Mouse (Mus musculus) forebrain, embryonic 15.5 days (tissue): ENCODE data around the gene Rprd1b. TPM values are rescaled to one million over a fixed set of nuclear protein-coding genes. Genes with fewer than 3 reads are reported as not detected.
A peak's percentile ranks its signal among the peaks of the same experiment; 100 is the strongest.

ENCODE experiments used
- ATAC-seq: fragments of 200-750 bp; cut with Nextera tagmentation; replicated peaks from 2 replicates; pipeline ENCODE4 v1.8.0; 2017; ENCODE audit warnings: mild to moderate bottlenecking, moderate TSS enrichment, moderate library complexity
- H3K27ac ChIP-seq: fragments of 300-500 bp; sonication (generic); replicated peaks from 2 replicates; pipeline ENCODE4 v1.5.1; 2015; ENCODE audit warnings: mild to moderate bottlenecking, inconsistent platforms
- H3K27me3 ChIP-seq: fragments of 300-500 bp; sonication (generic); 2 replicates; pipeline ENCODE4 v1.6.1; 2015; ENCODE audit warnings: inconsistent platforms
- H3K36me3 ChIP-seq: fragments of 300-500 bp; sonication (generic); 2 replicates; pipeline ENCODE4 v1.6.1; 2015; ENCODE audit warnings: mild to moderate bottlenecking, inconsistent platforms
- H3K4me1 ChIP-seq: fragments of 300-500 bp; sonication (generic); 2 replicates; pipeline ENCODE4 v1.6.1; 2015; ENCODE audit warnings: inconsistent platforms
- H3K4me2 ChIP-seq: fragments of 300-500 bp; sonication (generic); replicated peaks from 2 replicates; pipeline ENCODE4 v1.6.1; 2015; ENCODE audit warnings: mild to moderate bottlenecking, inconsistent platforms
- H3K4me3 ChIP-seq: fragments of 300-500 bp; sonication (generic); 2 replicates; pipeline ENCODE4 v1.5.1; 2015; ENCODE audit warnings: mild to moderate bottlenecking, inconsistent platforms
- H3K9ac ChIP-seq: fragments of 300-500 bp; sonication (generic); replicated peaks from 2 replicates; pipeline ENCODE4 v1.6.1; 2015; ENCODE audit warnings: mild to moderate bottlenecking, inconsistent platforms
- H3K9me3 ChIP-seq: fragments of 300-500 bp; sonication (generic); 2 replicates; pipeline ENCODE4 v1.6.1; 2016; ENCODE audit warnings: inconsistent platforms
- WGBS: fragments of 180-500 bp; shearing (Covaris S2); methylation state at CpG from one replicate; pipeline ENCODE4 v1.1.7; 2015; ENCODE audit warnings: mixed read lengths; 5-methylcytosine and 5-hydroxymethylcytosine counted together
- polyA plus RNA-seq: library from polyadenylated mRNA; unstranded; fragments of >200 nt; fragmentation: Nextera tagmentation; extraction: Ambion mirVana; gene quantifications from 2 replicates; pipeline ENCODE4 v1.2.1, GENCODE M21; 2015

The Rprd1b gene
- polyA plus RNA-seq, 1 experiment from 2014 or later, result 44.1 TPM

DNA sequence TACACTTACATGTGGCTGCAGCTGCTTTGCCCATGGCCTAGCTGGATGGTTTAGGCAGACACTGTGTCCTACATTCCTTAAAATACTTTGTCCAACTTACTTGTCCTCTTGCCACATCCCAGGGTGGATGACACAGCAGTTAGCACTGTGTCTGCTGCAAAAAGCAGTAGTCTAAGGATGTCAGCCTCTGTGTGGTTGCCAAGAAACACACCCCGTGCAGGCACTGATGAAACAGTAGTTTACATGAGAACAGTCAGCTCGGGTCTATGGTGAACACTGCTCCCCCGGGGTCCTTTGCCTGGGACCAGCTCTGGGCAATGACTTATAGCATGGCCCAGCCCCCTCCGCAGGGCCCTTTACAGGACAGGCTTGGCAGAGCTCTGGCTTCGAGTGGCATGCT, 65.0 kb downstream of the Rprd1b start:
- Histone ChIP-seq H3K36me3 (no peaks in the 10 kb centered on the region), H3K4me3 (no peak overlapping the region), H3K9ac (no peak overlapping the region), H3K27me3 (no peaks in the 10 kb centered on the region), H3K27ac (no peak overlapping the region), H3K4me1 (no peaks in the 10 kb centered on the region), H3K4me2 (no peak overlapping the region), H3K9me3 (no peaks in the 10 kb centered on the region)
- 55% methylated on average over 5 of the region's 5 CpGs for WGBS
- no peak for ATAC-seq

DNA sequence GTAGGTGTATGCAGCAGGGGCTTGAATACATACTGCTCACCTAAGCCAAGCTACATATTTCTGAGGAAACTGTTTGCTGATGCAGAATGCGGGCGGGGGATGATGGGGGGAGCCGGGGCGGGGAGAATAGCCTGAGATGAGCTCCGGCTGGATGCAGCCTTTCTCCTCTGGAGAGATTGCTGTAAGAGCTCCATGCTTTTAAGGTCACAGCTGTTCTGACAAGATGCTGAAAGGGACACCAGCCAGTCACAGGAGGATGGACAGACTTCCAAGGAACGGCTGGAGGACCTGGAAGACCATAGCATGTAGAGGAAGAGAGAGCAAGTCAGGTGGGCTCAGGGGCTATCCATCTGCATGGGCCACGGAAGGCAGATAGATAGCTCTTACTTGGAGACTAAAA, 66.0 kb downstream of the Rprd1b start:
- no peak overlapping the region for H3K27ac ChIP-seq
- no peak overlapping the region for H3K4me2 ChIP-seq
- H3K4me1 ChIP-seq, result no peaks in the 10 kb centered on the region
- H3K4me3 ChIP-seq, result no peak overlapping the region
- 83% methylated on average over 7 of the region's 7 CpGs for WGBS
- no peaks in the 10 kb centered on the region for H3K27me3 ChIP-seq
- H3K9ac ChIP-seq, result no peak overlapping the region
- ATAC-seq, result no peak
- H3K36me3 ChIP-seq, result no peaks in the 10 kb centered on the region
- no peaks in the 10 kb centered on the region for H3K9me3 ChIP-seq

DNA sequence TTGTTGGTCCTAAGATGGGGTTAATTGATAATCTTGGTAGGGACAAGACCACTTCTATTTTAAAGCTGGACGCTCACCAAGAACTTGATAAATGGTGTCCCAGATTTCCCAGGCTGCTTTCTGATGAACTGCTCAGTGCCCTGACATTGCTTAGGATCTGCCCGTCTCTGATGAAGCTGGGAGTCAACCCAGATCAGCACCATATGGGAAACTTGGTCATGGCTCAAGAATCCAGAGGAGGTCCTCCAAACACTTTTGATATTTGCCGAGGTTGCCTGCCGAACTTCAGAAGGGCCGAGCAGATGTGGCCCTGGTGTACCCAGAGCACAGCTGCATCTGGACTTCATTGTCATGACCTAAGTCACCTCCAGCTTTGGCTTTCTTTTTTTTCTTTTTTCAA, 66.5 kb downstream of the Rprd1b start:
- no peak overlapping the region for H3K4me3 ChIP-seq
- no peaks in the 10 kb centered on the region for H3K36me3 ChIP-seq
- no peaks in the 10 kb centered on the region for H3K27me3 ChIP-seq
- H3K4me1 ChIP-seq, result no peaks in the 10 kb centered on the region
- no peak overlapping the region for H3K9ac ChIP-seq
- no peaks in the 10 kb centered on the region for H3K9me3 ChIP-seq
- no peak overlapping the region for H3K4me2 ChIP-seq
- no peak for ATAC-seq
- 84% methylated on average over 5 of the region's 5 CpGs for WGBS
- no peak overlapping the region for H3K27ac ChIP-seq

DNA sequence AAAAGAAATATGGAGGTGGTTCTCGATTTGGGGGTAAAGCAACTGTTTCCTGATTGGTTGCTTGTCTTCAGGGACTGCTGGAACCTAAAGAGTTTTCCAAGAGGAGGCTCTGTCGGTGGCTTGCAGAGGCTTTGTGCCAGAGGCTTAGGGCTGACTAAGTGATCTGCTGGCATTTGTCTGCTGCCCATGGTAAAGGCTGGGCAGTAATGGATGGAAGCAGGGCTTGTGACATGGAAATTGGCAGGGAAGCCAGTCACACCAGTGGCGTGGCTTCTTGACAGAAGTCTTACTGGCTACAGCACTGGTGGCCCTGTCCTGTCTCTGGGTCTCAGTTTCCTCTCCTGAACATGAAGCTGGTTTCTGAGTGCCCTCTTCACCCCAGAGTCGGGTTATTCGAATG, 68.8 kb downstream of the Rprd1b start:
- Histone ChIP-seq H3K4me2 (no peak overlapping the region), H3K27ac (no peak overlapping the region), H3K36me3 (no peaks in the 10 kb centered on the region), H3K9me3 (no peaks in the 10 kb centered on the region), H3K9ac (no peak overlapping the region), H3K4me1 (no peaks in the 10 kb centered on the region), H3K27me3 (no peaks in the 10 kb centered on the region), H3K4me3 (no peak overlapping the region)
- 86% methylated on average over 5 of the region's 5 CpGs for WGBS
- ATAC-seq, result no peak

DNA sequence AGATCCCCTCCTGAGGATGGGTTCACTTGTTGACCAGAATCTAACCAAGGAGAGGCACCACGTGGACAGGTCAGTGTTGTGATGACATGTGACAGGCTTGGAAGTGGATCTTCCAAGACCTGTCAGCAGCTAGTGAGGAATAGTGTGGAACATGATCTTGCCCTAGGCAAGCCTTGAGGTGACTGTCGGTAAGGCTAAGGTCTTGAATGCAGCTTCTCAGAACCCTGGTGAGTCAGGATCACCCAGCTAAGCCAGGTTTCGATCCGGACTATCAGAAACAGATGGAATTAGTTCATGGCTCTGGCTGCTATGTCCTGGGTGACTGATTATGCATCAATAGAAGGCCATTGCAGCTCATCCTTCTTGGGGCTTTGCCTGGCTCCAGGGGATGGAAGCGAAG, 70.4 kb downstream of the Rprd1b start:
- ATAC-seq, result no peak
- Histone ChIP-seq H3K9ac (no peak overlapping the region), H3K4me3 (no peak overlapping the region), H3K27ac (no peak overlapping the region), H3K4me2 (no peak overlapping the region), H3K4me1 (no peaks in the 10 kb centered on the region), H3K27me3 (no peaks in the 10 kb centered on the region), H3K9me3 (no peaks in the 10 kb centered on the region), H3K36me3 (no peaks in the 10 kb centered on the region)
- WGBS, result 90% methylated on average over 5 of the region's 5 CpGs

DNA sequence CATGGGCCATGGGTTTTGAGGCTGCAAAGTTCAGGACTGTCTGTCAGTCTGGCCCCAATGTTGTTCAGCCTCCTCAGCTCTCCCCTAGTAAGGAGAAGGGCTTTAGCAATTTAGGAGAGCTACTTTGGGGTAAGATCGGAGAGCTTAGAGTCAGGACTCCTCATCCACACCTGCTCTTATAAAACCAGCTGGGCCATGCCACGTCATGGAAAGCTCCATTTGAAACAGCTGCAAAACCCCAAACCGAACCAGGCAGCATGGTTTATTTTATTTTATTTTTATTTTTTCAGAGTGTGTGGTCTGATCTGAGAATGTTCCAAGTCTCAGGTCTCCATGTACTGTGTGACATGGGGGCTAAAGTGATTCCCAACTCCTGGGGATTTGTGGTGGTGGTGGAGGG, 71.2 kb downstream of the Rprd1b start:
- Histone ChIP-seq H3K27ac (no peak overlapping the region), H3K27me3 (no peaks in the 10 kb centered on the region), H3K9me3 (no peaks in the 10 kb centered on the region), H3K36me3 (no peaks in the 10 kb centered on the region), H3K4me2 (no peak overlapping the region), H3K4me1 (no peaks in the 10 kb centered on the region), H3K9ac (no peak overlapping the region), H3K4me3 (no peak overlapping the region)
- ATAC-seq, result no peak
- 91% methylated on average over 3 of the region's 3 CpGs for WGBS

DNA sequence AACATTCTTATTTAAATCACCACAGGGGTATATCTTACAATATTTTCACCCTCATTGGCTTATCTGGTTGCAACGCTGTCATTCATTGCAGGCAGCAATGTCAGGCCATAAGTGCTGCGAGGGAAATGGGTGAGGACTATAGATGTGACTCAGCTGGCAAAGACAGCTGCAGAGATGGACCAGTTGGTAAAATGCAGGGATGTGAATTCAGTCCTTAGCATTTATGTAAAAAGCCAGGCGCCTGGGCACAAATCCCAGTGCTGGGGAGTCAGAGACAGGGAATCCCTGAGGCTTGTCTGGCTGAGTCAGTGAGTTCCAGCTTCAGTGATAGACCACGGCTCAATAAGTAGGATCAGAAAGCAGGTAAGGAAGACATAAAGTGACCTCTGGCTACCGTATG, 73.5 kb downstream of the Rprd1b start:
- Histone ChIP-seq H3K27ac (no peak overlapping the region), H3K9ac (no peak overlapping the region), H3K4me3 (no peak overlapping the region), H3K9me3 (no peaks in the 10 kb centered on the region), H3K4me1 (peaks cover under 1% of the 10 kb centered on the region; the same call in 1 of the 2 replicates), H3K36me3 (no peaks in the 10 kb centered on the region), H3K4me2 (no peak overlapping the region), H3K27me3 (no peaks in the 10 kb centered on the region)
- no peak for ATAC-seq
- WGBS, result 79% methylated on average over 5 of the region's 5 CpGs

DNA sequence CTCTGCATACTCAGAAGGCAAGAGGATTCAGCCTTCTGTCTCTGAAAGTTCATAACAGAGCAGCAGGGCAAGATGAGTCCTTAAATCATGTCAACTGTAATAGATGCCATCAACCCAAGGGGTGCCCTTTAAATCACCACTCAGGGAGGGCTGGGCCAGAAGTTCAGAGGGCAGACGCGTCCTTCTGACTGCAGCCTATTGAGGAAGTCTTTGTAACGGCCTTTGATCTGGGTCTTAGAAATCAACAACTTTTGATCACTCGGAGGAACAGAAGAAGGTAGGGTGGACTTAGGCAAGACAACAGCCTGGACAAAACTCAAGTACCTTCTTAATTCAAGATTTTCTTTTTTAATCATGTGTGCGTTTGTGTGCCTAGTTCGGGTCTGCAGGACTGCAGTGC, 76.7 kb downstream of the Rprd1b start:
- no peak overlapping the region for H3K4me2 ChIP-seq
- peaks cover 6% of the 10 kb centered on the region for H3K4me1 ChIP-seq
- H3K9ac ChIP-seq, result no peak overlapping the region
- WGBS, result 86% methylated on average over 6 of the region's 6 CpGs
- no peak overlapping the region for H3K27ac ChIP-seq
- H3K9me3 ChIP-seq, result no peaks in the 10 kb centered on the region
- H3K27me3 ChIP-seq, result no peaks in the 10 kb centered on the region
- H3K4me3 ChIP-seq, result no peak overlapping the region
- H3K36me3 ChIP-seq, result no peaks in the 10 kb centered on the region
- no peak for ATAC-seq

DNA sequence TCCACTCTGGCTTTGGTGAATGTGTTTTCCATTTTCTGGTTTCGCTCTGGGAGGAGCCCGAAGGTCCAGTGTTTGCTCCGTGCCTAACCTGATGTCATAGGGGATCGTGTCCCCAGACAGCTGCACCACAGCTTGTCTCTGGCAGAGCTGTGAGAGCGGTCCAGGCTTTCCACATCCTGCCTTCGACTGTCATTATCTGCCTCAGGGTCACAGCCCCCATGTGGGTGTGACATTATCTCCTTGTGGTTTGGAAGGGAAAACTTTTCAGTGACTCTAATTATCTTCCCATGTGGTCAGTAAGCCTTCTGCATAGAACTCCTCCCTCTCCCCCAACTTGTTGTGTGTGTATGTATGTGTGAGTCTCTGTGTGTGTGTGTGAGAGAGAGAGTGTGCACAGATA, 77.3 kb downstream of the Rprd1b start:
- 94% methylated on average over 6 of the region's 6 CpGs for WGBS

DNA sequence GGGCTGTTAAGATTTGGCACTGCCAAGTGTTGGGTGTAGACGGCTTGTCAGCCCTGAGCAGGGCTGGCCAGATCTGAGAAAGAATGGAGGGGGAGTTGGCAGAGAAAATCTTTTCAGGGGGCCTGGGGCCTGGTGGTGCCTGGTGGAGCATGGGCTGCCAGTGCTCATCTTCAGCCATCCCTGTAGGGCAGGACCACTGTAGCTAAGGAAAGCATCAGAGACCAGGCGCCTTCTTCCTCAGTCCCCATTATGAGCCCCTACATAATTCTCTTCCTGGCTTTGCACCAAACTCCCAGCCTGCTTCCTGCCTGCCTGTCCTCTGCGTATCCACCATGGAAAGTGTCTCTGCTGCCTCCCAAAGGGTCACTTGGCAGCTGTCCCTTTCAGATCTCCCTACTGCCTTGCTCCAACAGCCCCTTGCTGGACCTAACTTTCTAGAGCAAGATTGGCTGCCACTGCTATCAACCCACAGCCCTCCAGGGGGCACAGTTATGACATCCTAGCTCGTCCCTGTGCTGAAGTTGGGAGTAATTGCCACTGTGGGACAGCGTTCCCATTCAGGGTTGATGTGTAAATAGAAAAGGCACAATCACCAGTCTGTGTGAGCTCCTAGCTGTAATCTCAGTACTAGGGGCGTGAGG, 78.8 kb downstream of the Rprd1b start:
- Histone ChIP-seq H3K27me3 (no peaks in the 10 kb centered on the region), H3K4me3 (no peak overlapping the region), H3K9me3 (no peaks in the 10 kb centered on the region), H3K4me2 (no peak overlapping the region), H3K36me3 (no peaks in the 10 kb centered on the region), H3K27ac (peak overlapping the region; percentile 39; the same call in 1 of the 2 replicates), H3K4me1 (peaks cover 6% of the 10 kb centered on the region), H3K9ac (no peak overlapping the region)
- WGBS, result 28% methylated on average over 6 of the region's 6 CpGs
- ATAC-seq, result peak; percentile 88

More for the DNA sequence above, 77.3 kb downstream of the Rprd1b start:
- H3K4me3 ChIP-seq, result no peak overlapping the region
- no peak overlapping the region for H3K4me2 ChIP-seq
- H3K27ac ChIP-seq, result no peak overlapping the region
- no peaks in the 10 kb centered on the region for H3K36me3 ChIP-seq
- H3K9me3 ChIP-seq, result no peaks in the 10 kb centered on the region
- peaks cover 6% of the 10 kb centered on the region for H3K4me1 ChIP-seq
- no peaks in the 10 kb centered on the region for H3K27me3 ChIP-seq
- ATAC-seq, result no peak
- no peak overlapping the region for H3K9ac ChIP-seq

DNA sequence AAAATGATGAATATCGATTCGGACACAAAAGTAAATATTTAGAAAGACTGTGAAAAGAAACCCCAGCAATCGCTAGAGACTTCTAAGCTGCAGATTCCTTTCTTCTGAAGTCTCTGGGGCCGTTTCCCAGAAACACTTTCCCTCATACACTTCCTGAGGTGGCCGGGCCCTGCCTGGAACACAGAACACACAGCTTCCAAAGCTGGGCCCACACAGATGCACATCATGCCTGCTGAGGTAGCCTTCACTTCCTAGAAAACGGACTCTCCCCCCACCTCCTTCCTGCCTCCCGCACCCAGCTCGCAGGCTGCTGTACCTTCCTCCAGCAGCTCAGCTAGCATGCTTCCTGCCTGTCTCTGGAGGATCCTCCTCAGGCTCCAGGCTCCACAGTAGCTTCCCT, 81.2 kb downstream of the Rprd1b start:
- H3K4me2 ChIP-seq, result no peak overlapping the region
- H3K36me3 ChIP-seq, result no peaks in the 10 kb centered on the region
- no peaks in the 10 kb centered on the region for H3K27me3 ChIP-seq
- no peaks in the 10 kb centered on the region for H3K9me3 ChIP-seq
- no peak for ATAC-seq
- H3K9ac ChIP-seq, result no peak overlapping the region
- no peak overlapping the region for H3K27ac ChIP-seq
- 74% methylated on average over 8 of the region's 8 CpGs for WGBS
- H3K4me1 ChIP-seq, result peaks cover 12% of the 10 kb centered on the region
- no peak overlapping the region for H3K4me3 ChIP-seq

DNA sequence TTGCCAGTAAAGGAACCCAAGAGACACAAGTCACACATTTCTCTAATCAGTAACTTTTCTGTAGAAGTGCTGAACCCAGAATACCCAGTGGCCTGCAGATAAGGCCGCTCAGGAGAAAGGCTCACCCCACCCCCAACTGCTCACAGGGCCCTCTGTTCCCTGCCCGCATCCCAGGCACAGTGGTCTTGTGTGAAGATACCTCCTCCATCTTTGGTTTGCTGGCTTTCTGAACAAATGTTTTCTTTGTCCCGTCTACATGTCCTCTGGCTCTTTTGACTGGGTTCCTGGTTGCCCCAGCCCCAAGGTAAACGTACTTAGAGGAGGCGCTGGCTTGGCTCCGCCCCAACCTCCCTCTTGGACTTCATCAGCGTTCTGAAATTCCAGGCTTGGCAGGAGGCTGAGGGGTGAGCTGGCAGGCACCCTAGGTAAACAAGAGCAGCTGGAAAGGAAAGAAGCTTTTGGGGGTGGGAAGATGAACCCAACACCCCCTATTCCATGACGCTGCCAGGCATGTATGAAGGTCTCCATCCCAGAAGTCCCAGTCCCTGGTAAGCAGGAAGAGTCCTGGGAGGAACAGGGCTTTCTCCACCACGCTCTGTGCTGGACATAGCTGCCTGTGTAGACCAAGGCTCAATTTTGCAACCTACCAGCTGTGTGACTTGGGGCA, 85.4 kb downstream of the Rprd1b start:
- no peaks in the 10 kb centered on the region for H3K9me3 ChIP-seq
- H3K27ac ChIP-seq, result no peak overlapping the region
- peaks cover 6% of the 10 kb centered on the region for H3K4me1 ChIP-seq
- no peak overlapping the region for H3K9ac ChIP-seq
- WGBS, result 45% methylated on average over 9 of the region's 9 CpGs
- no peak overlapping the region for H3K4me2 ChIP-seq
- H3K36me3 ChIP-seq, result no peaks in the 10 kb centered on the region
- no peak overlapping the region for H3K4me3 ChIP-seq
- no peaks in the 10 kb centered on the region for H3K27me3 ChIP-seq
- ATAC-seq, result no peak

DNA sequence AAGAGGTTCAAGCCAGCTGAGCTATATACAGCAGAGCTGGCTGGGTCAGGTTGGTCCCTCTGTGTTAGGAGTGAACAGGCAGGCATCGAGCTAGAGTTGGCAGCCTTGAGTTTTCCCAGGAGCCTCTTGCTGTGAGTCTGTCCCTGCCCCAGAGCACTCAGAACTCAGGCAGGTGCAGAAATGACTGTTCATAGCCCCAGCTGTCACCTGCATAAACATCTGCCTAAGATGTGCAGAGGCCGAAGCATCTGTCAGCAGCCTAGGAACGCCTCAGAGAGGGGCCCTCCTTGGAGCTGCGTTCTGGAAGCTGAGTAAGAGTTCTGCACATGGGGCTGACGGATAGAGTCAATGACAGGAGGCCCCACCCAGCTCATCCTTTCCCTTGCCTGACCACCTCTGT, 86.6 kb downstream of the Rprd1b start:
- Histone ChIP-seq H3K9me3 (no peaks in the 10 kb centered on the region), H3K4me2 (no peak overlapping the region), H3K27ac (no peak overlapping the region), H3K36me3 (no peaks in the 10 kb centered on the region), H3K27me3 (no peaks in the 10 kb centered on the region), H3K4me1 (peaks cover 6% of the 10 kb centered on the region), H3K9ac (no peak overlapping the region), H3K4me3 (no peak overlapping the region)
- no peak for ATAC-seq
- whole genome bisulfite sequencing, result 72% methylated on average over 5 of the region's 5 CpGs
